Mouse (Mus musculus) splenic B cell, adult 2 months (primary cell): ENCODE results near the gene Lrrc36.

Source experiments
- DNase-seq: peaks from one replicate; pipeline ENCODE4 v3.0.0-alpha.2; 2011; ENCODE audit warnings: low read depth, low spot score
- H3K27me3 ChIP-seq: 2 replicates; pipeline ENCODE4 v1.6.1; 2012; ENCODE audit warnings: mild to moderate bottlenecking, low read length, moderate library complexity, mixed read lengths; ENCODE audit not compliant: control insufficient read depth, poor library complexity, insufficient read depth, severe bottlenecking
- H3K36me3 ChIP-seq: 2 replicates; pipeline ENCODE4 v1.6.1; 2012; ENCODE audit warnings: mild to moderate bottlenecking, low read length, moderate library complexity, mixed read lengths; ENCODE audit not compliant: control insufficient read depth, poor library complexity, insufficient read depth, severe bottlenecking

Lrrc36 gene

GRCm38 (mm10) chr8:105476628-105477413 is 63.5 kb downstream of the Lrrc36 start:
- H3K27me3 ChIP-seq = no peaks in the 10 kb centered on the region
- no peaks in the 10 kb centered on the region for H3K36me3 ChIP-seq
- peak; percentile 28 for DNase-seq

- no peak for DNase-seq
- H3K27me3 ChIP-seq = no peaks in the 10 kb centered on the region
- no peaks in the 10 kb centered on the region for H3K36me3 ChIP-seq
These were observed 64.4 kb downstream of the Lrrc36 start for GRCm38 (mm10) chr8:105477792-105478191.

- Histone ChIP-seq H3K36me3 (no peaks in the 10 kb centered on the region), H3K27me3 (no peaks in the 10 kb centered on the region)
- DNase-seq = no peak
These were observed 67.6 kb downstream of the Lrrc36 start for GRCm38 (mm10) chr8:105481013-105481412.

- Histone ChIP-seq H3K27me3 (no peaks in the 10 kb centered on the region), H3K36me3 (no peaks in the 10 kb centered on the region)
- DNase-seq = peak; percentile 52
These were observed 68.1 kb downstream of the Lrrc36 start for GRCm38 (mm10) chr8:105481453-105481852.

GRCm38 (mm10) chr8:105482123-105482522 is 68.8 kb downstream of the Lrrc36 start:
- H3K36me3 ChIP-seq = no peaks in the 10 kb centered on the region
- H3K27me3 ChIP-seq = no peaks in the 10 kb centered on the region
- no peak for DNase-seq

GRCm38 (mm10) chr8:105483212-105484029 is 70.0 kb downstream of the Lrrc36 start:
- no peaks in the 10 kb centered on the region for H3K36me3 ChIP-seq
- DNase-seq = no peak
- H3K27me3 ChIP-seq = no peaks in the 10 kb centered on the region

GRCm38 (mm10) chr8:105484030-105484368 is 70.6 kb downstream of the Lrrc36 start:
- no peak for DNase-seq
- H3K27me3 ChIP-seq = no peaks in the 10 kb centered on the region
- no peaks in the 10 kb centered on the region for H3K36me3 ChIP-seq

- Histone ChIP-seq H3K36me3 (no peaks in the 10 kb centered on the region), H3K27me3 (no peaks in the 10 kb centered on the region)
- peak; percentile 50 for DNase-seq
These were observed 71.0 kb downstream of the Lrrc36 start for GRCm38 (mm10) chr8:105484392-105484791.

- no peaks in the 10 kb centered on the region for H3K36me3 ChIP-seq
- H3K27me3 ChIP-seq = no peaks in the 10 kb centered on the region
- DNase-seq = no peak
These were observed 74.7 kb downstream of the Lrrc36 start for GRCm38 (mm10) chr8:105488082-105488481.

GRCm38 (mm10) chr8:105489281-105489680 is 75.9 kb downstream of the Lrrc36 start:
- no peaks in the 10 kb centered on the region for H3K27me3 ChIP-seq
- no peak for DNase-seq

GRCm38 (mm10) chr8:105493495-105493894 is 80.1 kb downstream of the Lrrc36 start:
- Histone ChIP-seq H3K36me3 (no peaks in the 10 kb centered on the region), H3K27me3 (no peaks in the 10 kb centered on the region)

More at GRCm38 (mm10) chr8:105489281-105489680, 75.9 kb downstream of the Lrrc36 start:
- H3K36me3 ChIP-seq = no peaks in the 10 kb centered on the region

GRCm38 (mm10) chr8:105494566-105494965 is 81.2 kb downstream of the Lrrc36 start:
- no peak for DNase-seq
- no peaks in the 10 kb centered on the region for H3K36me3 ChIP-seq
- H3K27me3 ChIP-seq = no peaks in the 10 kb centered on the region

More at GRCm38 (mm10) chr8:105493495-105493894, 80.1 kb downstream of the Lrrc36 start:
- DNase-seq = no peak

GRCm38 (mm10) chr8:105495350-105496302 is 82.3 kb downstream of the Lrrc36 start:
- H3K36me3 ChIP-seq = no peaks in the 10 kb centered on the region
- no peak for DNase-seq
- no peaks in the 10 kb centered on the region for H3K27me3 ChIP-seq

- peak; percentile 78 for DNase-seq
- no peaks in the 10 kb centered on the region for H3K36me3 ChIP-seq
- H3K27me3 ChIP-seq = no peaks in the 10 kb centered on the region
These were observed 83.2 kb downstream of the Lrrc36 start, which contains the start of gene Zdhhc1 for GRCm38 (mm10) chr8:105496439-105497180. Gene Zdhhc1 (minus strand): TSS chr8:105496902.
